Mouse (Mus musculus) hindbrain, embryonic 12.5 days (tissue): ENCODE data around the gene Pagr1a. TPM values are rescaled to one million over a fixed set of nuclear protein-coding genes. Genes with fewer than 3 reads are reported as not detected.

ENCODE experiments used
- ATAC-seq: fragments of 200-750 bp; cut with Nextera tagmentation; 2 replicates; pipeline ENCODE4 v1.8.0; 2017; ENCODE audit warnings: moderate TSS enrichment; ENCODE audit not compliant: low FRiP score
- H3K27ac ChIP-seq: fragments of 300-500 bp; sonication (generic); 2 replicates; pipeline ENCODE4 v1.5.1; 2016; ENCODE audit warnings: mild to moderate bottlenecking
- H3K27me3 ChIP-seq: fragments of 300-500 bp; sonication (generic); 2 replicates; pipeline ENCODE4 v1.6.1; 2016; ENCODE audit warnings: mild to moderate bottlenecking
- H3K36me3 ChIP-seq: fragments of 300-500 bp; sonication (generic); 2 replicates; pipeline ENCODE4 v1.6.1; 2016; ENCODE audit warnings: mild to moderate bottlenecking
- H3K4me1 ChIP-seq: fragments of 300-500 bp; sonication (generic); 2 replicates; pipeline ENCODE4 v1.6.1; 2016
- H3K4me2 ChIP-seq: fragments of 300-500 bp; sonication (generic); replicated peaks from 2 replicates; pipeline ENCODE4 v1.6.1; 2016; ENCODE audit warnings: mild to moderate bottlenecking
- H3K4me3 ChIP-seq: fragments of 300-500 bp; sonication (generic); 2 replicates; pipeline ENCODE4 v1.5.1; 2016; ENCODE audit warnings: mild to moderate bottlenecking
- H3K9ac ChIP-seq: fragments of 300-500 bp; sonication (generic); 2 replicates; pipeline ENCODE4 v1.6.1; 2016; ENCODE audit warnings: mild to moderate bottlenecking, moderate library complexity
- H3K9me3 ChIP-seq: fragments of 300-500 bp; sonication (generic); replicated peaks from 2 replicates; pipeline ENCODE4 v1.6.1; 2016; ENCODE audit warnings: mild to moderate bottlenecking
- WGBS: fragments of 180-500 bp; shearing (Covaris S2); methylation state at CpG from one replicate; pipeline ENCODE4 v1.1.7; 2016; 5-methylcytosine and 5-hydroxymethylcytosine counted together
- polyA plus RNA-seq: library from polyadenylated mRNA; unstranded; fragments of >200 nt; fragmentation: Nextera tagmentation; extraction: Ambion mirVana; gene quantifications from 2 replicates; pipeline ENCODE4 v1.2.1, GENCODE M21; 2016

The Pagr1a gene
- polyA plus RNA-seq, 1 experiment from 2014 or later = 51.6 TPM

DNA sequence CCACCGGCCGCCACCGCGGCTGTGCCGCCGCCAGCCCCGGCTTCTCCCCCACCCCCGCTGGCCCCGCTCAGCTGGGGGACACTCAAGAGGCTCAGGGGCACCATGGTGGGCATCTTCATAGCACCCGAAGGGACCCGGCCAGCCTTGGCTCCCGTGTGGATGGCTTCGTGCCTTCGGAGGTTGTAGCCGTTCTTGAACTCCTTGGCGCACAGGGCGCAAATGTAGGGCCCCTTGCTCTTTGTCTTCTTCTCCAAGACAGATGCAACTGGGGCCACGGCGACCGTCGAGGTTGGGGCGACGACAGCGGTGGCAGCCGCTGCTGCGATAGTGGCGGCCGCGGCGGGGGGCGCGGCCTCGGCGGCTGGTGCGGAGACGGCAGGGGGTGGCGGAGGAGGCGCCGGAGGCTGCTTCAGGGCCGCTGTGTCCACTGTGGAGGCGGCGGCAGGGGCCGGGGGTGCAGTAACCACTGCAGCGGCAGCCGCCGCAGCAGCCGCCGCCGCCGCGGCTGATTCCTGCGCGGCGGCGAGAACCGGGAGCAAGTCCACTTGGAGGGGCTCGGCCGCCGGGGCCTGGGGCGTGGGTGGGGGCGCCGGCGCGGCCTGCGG lies 8.5 kb upstream of the Pagr1a start:
- H3K4me3 ChIP-seq = peak overlapping the region; percentile 97

DNA sequence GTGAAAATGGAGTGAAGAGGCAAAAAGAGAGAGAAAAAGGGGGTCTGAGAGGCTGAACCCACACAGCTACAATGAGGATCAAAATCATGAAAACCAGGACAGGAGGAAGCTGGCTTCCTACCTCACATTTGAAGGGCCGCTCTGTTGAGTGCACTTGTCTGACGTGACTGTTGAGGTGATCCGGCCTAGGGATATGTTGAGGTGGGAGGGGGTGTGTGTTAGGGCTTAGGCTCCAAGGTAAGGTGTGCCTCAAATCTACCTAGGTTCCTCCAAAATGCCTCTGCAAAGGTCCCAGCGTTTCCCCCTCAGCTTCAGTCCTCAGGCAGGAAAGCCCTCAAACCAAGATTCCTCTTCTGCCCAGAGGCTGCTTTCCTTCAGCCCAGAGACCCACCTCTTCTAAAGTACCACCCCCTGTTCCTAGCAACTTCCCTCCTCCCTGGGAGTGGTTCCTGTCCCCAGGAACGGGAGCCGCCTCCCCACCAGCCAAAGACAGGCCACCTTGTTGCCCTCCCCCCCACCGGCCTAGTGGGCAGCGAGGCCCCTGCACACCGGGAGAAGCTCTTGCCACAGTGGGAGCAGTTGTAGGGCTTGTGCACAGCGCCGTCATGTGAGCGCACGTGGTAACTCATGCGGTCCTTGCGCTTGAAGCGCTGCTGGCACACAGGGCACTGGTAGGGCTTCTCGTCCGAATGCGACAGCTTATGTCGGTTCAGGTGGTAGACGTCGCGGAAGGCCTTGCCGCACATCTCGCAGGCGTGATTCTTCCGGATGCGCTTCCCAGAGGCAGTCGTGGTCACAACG lies 7.8 kb upstream of the Pagr1a start:
- H3K4me1 ChIP-seq = peaks cover 61% of the 10 kb centered on the region

More for the DNA sequence above, 8.5 kb upstream of the Pagr1a start:
- Histone ChIP-seq H3K36me3 (peaks cover 36% of the 10 kb centered on the region), H3K4me2 (peak overlapping the region; percentile 98), H3K27ac (peak overlapping the region; percentile 100), H3K9ac (peak overlapping the region; percentile 100), H3K27me3 (no peaks in the 10 kb centered on the region), H3K4me1 (peaks cover 54% of the 10 kb centered on the region), H3K9me3 (no peaks in the 10 kb centered on the region)
- ATAC-seq = peak; percentile 9; the same call in 1 of the 2 replicates
- under 1% methylated on average over 55 of the region's 65 CpGs for WGBS

DNA sequence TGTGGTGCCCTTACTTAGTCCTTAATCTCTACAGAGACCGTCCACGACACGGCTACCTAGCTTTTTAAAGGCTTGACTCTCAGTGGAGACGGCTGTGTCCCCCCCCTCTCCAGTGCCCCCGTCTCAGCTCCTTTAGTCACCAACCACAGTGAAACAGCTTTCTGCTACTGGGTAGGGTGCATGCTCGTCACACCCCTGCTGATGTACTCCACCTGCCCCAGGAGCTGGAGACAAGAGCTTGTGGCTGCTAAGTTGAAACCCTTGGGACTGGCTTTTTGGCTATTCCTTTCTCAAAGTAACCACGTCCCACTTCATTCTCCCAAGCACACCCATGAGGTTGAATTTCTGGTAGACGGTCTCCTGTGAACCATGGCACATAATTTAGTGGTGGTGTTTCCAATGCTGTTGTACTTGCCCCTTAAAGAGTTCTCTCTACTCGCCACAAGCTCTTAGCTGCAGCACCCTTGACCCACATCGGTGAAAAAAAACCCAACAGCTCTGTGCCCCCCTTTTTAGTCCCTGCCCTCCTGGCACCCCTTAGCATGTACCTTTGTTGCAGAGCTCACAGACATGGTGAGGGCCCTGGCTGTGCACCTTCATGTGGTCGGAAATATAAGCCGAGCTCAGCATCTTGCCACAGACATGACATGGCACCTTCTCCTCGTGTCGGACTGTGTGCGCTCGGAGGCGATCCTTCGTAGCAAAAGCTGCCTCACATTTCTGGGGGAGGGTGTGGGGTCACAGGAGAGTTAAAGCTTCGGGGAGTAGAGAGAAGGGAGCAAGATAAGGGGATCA lies 6.9 kb upstream of the Pagr1a start:
- peaks cover 68% of the 10 kb centered on the region for H3K4me1 ChIP-seq
- WGBS = 28% methylated on average over 19 of the region's 19 CpGs
- no peak for ATAC-seq
- H3K4me3 ChIP-seq = peak overlapping the region; percentile 97
- no peaks in the 10 kb centered on the region for H3K9me3 ChIP-seq
- H3K27ac ChIP-seq = peak overlapping the region; percentile 100
- H3K4me2 ChIP-seq = peak overlapping the region; percentile 98
- peaks cover 28% of the 10 kb centered on the region for H3K36me3 ChIP-seq
- no peaks in the 10 kb centered on the region for H3K27me3 ChIP-seq
- H3K9ac ChIP-seq = peak overlapping the region; percentile 100

More for the DNA sequence above, 7.8 kb upstream of the Pagr1a start:
- Histone ChIP-seq H3K4me3 (peak overlapping the region; percentile 97), H3K9me3 (no peaks in the 10 kb centered on the region), H3K9ac (peak overlapping the region; percentile 100), H3K4me2 (peak overlapping the region; percentile 98), H3K36me3 (peaks cover 32% of the 10 kb centered on the region), H3K27ac (peak overlapping the region; percentile 100), H3K27me3 (no peaks in the 10 kb centered on the region)
- WGBS = 1% methylated on average over 30 of the region's 30 CpGs
- ATAC-seq = peak; percentile 38

GRCm38 (mm10) chr7:127023272-127023691 lies 6.1 kb upstream of the Pagr1a start:
- peak overlapping the region; percentile 97 for H3K4me3 ChIP-seq
- peak overlapping the region; percentile 60 for H3K27ac ChIP-seq
- no peaks in the 10 kb centered on the region for H3K27me3 ChIP-seq
- peak overlapping the region; percentile 100 for H3K9ac ChIP-seq
- H3K9me3 ChIP-seq = no peaks in the 10 kb centered on the region
- WGBS = 77% methylated on average over 13 of the region's 13 CpGs
- no peak for ATAC-seq
- peaks cover 76% of the 10 kb centered on the region for H3K4me1 ChIP-seq
- H3K4me2 ChIP-seq = peak overlapping the region; percentile 98
- peaks cover 26% of the 10 kb centered on the region for H3K36me3 ChIP-seq

GRCm38 (mm10) chr7:127022528-127023271 lies 5.5 kb upstream of the Pagr1a start:
- peak overlapping the region; percentile 97 for H3K4me3 ChIP-seq
- H3K4me1 ChIP-seq = peaks cover 75% of the 10 kb centered on the region
- peak overlapping the region; percentile 100; the same call in 1 of the 2 replicates for H3K9ac ChIP-seq
- no peaks in the 10 kb centered on the region for H3K9me3 ChIP-seq
- 91% methylated on average over 7 of the region's 7 CpGs for WGBS
- H3K27me3 ChIP-seq = no peaks in the 10 kb centered on the region
- peak overlapping the region; percentile 98 for H3K4me2 ChIP-seq
- peaks cover 26% of the 10 kb centered on the region for H3K36me3 ChIP-seq
- peak overlapping the region; percentile 92 for H3K27ac ChIP-seq
- no peak for ATAC-seq

DNA sequence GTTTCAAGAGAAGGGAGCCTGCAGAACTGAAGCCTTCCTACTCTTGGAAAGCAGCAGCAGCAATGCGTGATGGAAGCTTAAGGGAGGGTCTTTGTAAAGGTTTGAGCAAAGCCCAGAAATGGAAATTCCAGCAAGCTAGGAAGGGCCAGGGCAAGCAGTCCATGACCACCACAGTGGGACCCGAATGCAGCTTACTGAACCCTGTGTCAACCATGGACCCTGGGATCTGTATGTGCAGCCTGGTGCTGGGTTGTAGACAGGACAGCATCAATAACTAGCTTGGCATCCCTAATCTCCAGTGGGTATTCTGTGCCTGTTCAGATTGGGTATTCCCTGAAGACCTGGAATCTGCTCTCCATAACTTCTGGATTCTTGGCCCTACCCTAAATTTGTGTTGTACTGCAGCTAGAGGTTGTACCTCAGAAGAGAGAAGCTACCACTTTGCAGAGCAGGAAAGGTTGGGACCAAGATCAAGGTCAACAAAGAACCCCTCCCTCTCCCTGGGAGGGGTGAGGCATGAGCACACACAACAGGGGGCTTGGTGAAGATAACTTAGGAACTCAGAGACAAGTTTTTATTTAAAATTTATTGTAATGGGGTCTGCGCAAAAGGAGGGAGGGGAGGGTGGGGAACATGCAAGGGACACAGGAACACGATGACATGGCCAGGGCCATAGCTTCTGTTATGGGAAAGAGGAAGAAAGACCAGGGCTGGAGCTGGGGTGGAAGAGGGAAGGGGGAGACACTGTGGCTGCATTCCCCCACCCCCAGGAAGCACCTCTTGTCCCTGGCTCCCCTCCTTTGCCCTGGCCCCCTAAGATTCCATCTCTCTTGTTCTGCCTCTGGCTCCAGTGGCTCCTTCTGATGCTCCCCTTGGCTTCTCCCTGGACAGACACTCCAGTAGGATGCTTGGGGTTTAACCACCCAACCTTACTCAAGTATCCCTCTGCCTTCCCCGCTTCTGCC lies 4.7 kb upstream of the Pagr1a start:
- H3K9me3 ChIP-seq = no peaks in the 10 kb centered on the region
- H3K4me3 ChIP-seq = peak overlapping the region; percentile 48
- WGBS = 44% methylated on average over 5 of the region's 5 CpGs
- peak overlapping the region; percentile 76 for H3K9ac ChIP-seq
- no peaks in the 10 kb centered on the region for H3K27me3 ChIP-seq
- H3K27ac ChIP-seq = peak overlapping the region; percentile 92
- H3K4me1 ChIP-seq = peaks cover 73% of the 10 kb centered on the region
- H3K4me2 ChIP-seq = peak overlapping the region; percentile 98
- peaks cover 26% of the 10 kb centered on the region for H3K36me3 ChIP-seq
- no peak for ATAC-seq

DNA sequence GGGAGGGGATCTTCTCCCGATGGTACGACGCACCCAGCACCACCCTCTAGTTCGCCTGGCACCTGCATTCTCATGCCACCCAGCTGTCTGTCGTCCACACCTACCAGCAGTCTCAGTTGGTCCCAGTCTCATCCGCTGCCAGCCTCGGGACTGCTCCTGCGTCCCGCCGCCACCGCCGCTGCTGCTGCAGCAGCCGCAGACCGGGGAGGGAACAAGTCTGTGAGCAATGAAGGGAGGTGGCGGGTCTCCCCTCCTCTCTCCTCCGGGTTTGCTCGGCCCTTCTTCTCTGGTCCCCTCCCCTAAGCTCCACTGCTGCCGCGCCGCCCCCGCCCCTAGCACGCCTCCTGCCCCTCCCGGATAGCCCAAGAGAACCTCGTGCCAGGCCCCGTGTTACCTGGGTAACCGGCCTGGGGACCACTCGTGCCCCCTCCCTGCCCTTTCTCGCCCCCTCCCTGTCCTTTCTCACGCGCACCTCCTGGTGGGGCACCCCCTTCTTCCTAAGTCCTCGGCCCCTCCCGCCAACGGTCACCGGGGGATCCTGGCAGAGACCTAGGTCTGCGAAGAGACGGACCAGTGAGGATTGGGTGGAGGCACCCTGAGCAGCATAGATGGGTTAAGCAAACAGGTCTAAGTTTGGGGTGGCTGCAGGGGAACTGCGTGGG lies 3.9 kb upstream of the Pagr1a start, which contains the start of the genes Gm42742 and Prrt2:
Gene Gm42742 (minus strand): TSS at position 197 of the 662 bp plus-strand sequence.
Gene Prrt2 (minus strand): TSS at position 311 of the 662 bp plus-strand sequence.
- peak within 1 kb of the TSS; percentile 48 for H3K4me3 ChIP-seq
- WGBS = under 1% methylated on average over 37 of the region's 37 CpGs
- H3K4me1 ChIP-seq = peaks cover 74% of the 10 kb centered on the region
- H3K9ac ChIP-seq = peak within 1 kb of the TSS; percentile 76
- no peaks in the 10 kb centered on the region for H3K27me3 ChIP-seq
- H3K27ac ChIP-seq = peak within 1 kb of the TSS; percentile 92
- H3K4me2 ChIP-seq = peak within 1 kb of the TSS; percentile 84
- H3K36me3 ChIP-seq = peaks cover 26% of the 10 kb centered on the region
- ATAC-seq = no peak
- H3K9me3 ChIP-seq = no peaks in the 10 kb centered on the region

- H3K4me3 ChIP-seq = peak overlapping the region; percentile 48
- H3K36me3 ChIP-seq = peaks cover 29% of the 10 kb centered on the region
- peaks cover 80% of the 10 kb centered on the region for H3K4me1 ChIP-seq
- peak overlapping the region; percentile 92 for H3K27ac ChIP-seq
- peak overlapping the region; percentile 84 for H3K4me2 ChIP-seq
- H3K27me3 ChIP-seq = no peaks in the 10 kb centered on the region
- no peaks in the 10 kb centered on the region for H3K9me3 ChIP-seq
- ATAC-seq = no peak
- peak overlapping the region; percentile 76 for H3K9ac ChIP-seq
- WGBS = 42% methylated on average over 5 of the region's 5 CpGs
Measured at GRCm38 (mm10) chr7:127020491-127020890, 3.3 kb upstream of the Pagr1a start.

DNA sequence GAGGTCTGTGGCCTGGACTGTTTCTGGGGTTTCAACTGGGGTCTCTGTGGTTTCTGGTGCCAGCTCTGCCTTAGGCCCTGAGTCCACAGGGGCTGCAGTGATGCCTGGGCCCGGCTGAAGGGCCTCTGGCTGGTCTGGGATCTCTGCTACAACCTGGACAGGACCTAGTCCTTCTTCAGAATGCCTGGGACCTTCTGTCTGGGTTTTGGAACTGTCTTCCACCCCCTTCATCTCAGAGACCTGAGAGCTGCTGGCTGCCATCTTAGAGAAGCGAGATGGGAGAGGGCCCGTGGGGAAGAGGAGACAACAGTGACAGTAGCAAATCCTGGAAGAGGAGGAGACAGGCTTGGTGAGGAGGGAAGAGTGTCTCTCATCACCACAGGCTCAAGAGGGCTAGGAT lies 2.9 kb upstream of the Pagr1a start:
- peaks cover 82% of the 10 kb centered on the region for H3K4me1 ChIP-seq
- H3K27ac ChIP-seq = peak overlapping the region; percentile 92

DNA sequence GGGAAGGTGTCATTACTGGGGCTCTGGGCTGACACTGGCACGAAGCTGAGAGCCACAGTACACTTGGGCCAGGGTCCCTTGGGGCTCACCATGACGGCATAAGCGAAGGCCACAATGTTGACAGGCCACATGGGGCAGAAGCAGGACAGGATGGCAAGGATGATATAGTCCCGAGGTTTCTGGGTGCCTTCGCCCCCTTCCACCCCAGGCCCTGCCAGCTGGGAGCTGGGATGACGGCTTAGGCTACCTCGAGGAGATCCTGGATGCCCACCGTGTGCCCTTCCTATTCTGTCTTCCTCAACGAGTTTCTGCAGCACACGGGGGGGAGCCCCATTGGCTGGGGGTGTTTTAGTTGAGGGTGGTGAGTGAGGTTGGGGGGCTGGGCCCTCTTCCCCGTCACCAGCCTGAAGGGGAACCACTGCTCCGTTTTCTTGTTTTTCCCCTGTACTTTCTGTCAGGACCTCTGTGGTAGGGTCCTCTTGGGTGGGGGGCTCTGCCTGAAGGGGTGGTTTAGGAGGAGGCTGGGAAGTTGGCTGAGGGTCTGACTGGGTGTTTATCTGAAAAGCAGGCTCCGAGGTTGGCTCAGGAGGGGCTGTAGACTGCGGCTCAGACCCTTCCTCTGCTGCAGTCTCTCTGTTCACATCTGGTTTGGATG lies 2.3 kb upstream of the Pagr1a start:
- Histone ChIP-seq H3K4me1 (peaks cover 82% of the 10 kb centered on the region), H3K27me3 (no peaks in the 10 kb centered on the region), H3K27ac (peak overlapping the region; percentile 92; the same call in 1 of the 2 replicates), H3K4me3 (peak overlapping the region; percentile 48; the same call in 1 of the 2 replicates), H3K4me2 (peak overlapping the region; percentile 84), H3K9ac (peak overlapping the region; percentile 76; the same call in 1 of the 2 replicates), H3K9me3 (no peaks in the 10 kb centered on the region), H3K36me3 (peaks cover 37% of the 10 kb centered on the region)
- no peak for ATAC-seq
- 79% methylated on average over 14 of the region's 14 CpGs for WGBS

More for the DNA sequence above, 2.9 kb upstream of the Pagr1a start:
- Histone ChIP-seq H3K36me3 (peaks cover 34% of the 10 kb centered on the region), H3K9ac (peak overlapping the region; percentile 76), H3K27me3 (no peaks in the 10 kb centered on the region), H3K4me2 (peak overlapping the region; percentile 84), H3K4me3 (peak overlapping the region; percentile 48), H3K9me3 (no peaks in the 10 kb centered on the region)
- 52% methylated on average over 3 of the region's 3 CpGs for WGBS
- no peak for ATAC-seq
